Mouse (Mus musculus) C2C12 (cell line): ENCODE data around the gene Gpbp1l1. TPM values are rescaled to one million over a fixed set of nuclear protein-coding genes. Genes with fewer than 3 reads are reported as not detected.

Experiments used
- H3K27me3 ChIP-seq: one replicate; pipeline ENCODE4 v1.6.1; 2011; ENCODE audit not compliant: control insufficient read depth, insufficient read depth, insufficient read length
- H3K36me3 ChIP-seq: one replicate; pipeline ENCODE4 v1.6.1; 2011; ENCODE audit not compliant: control insufficient read depth, insufficient read depth
- H3K4me3 ChIP-seq: one replicate; pipeline ENCODE4 v1.5.1; 2011; ENCODE audit warnings: mild to moderate bottlenecking, control low read depth; ENCODE audit not compliant: poor library complexity, insufficient read depth, severe bottlenecking
- H3K79me2 ChIP-seq: one replicate; pipeline ENCODE4 v1.6.1; 2011; ENCODE audit not compliant: control insufficient read depth, insufficient read depth
- H3K79me3 ChIP-seq: one replicate; pipeline ENCODE4 v1.6.1; 2011; ENCODE audit warnings: low read depth, control low read depth
- H3ac ChIP-seq: one replicate; pipeline ENCODE3; 2011; ENCODE audit warnings: low read depth; ENCODE audit not compliant: control insufficient read depth, insufficient read length
- CEBPB ChIP-seq: IDR thresholded peaks from one replicate; pipeline ENCODE4 v1.6.1; 2011; ENCODE audit warnings: low read depth, mild to moderate bottlenecking, control low read depth, moderate library complexity
- CTCF ChIP-seq: IDR thresholded peaks from one replicate; pipeline ENCODE4 v1.5.1; 2011; ENCODE audit not compliant: control insufficient read depth, insufficient read depth, insufficient read length
- FOSL1 ChIP-seq: IDR thresholded peaks from one replicate; pipeline ENCODE4 v1.8.0; 2011; ENCODE audit warnings: mild to moderate bottlenecking, low read length; ENCODE audit not compliant: poor library complexity, insufficient read depth, severe bottlenecking
- MAX ChIP-seq: IDR thresholded peaks from one replicate; pipeline ENCODE4 v1.6.1; 2011; ENCODE audit warnings: mild to moderate bottlenecking, control low read depth
- MYOD1 ChIP-seq: IDR thresholded peaks from one replicate; pipeline ENCODE4 v1.6.1; 2011; ENCODE audit warnings: low read depth; ENCODE audit not compliant: control insufficient read depth, insufficient read length
- MYOG ChIP-seq: IDR thresholded peaks from one replicate; pipeline ENCODE4 v1.6.1; 2011; ENCODE audit not compliant: control insufficient read depth, insufficient read length; ENCODE audit errors: extremely low read depth
- USF1 ChIP-seq: IDR thresholded peaks from one replicate; pipeline ENCODE4 v1.6.1; 2011; ENCODE audit warnings: low read depth, mild to moderate bottlenecking, control low read depth, moderate library complexity
- polyA plus RNA-seq: library from polyadenylated mRNA; unstranded; fragments of >200 nt; fragmentation: generic; extraction: Trizol; gene quantifications from one replicate; pipeline ENCODE4 v1.2.1, GENCODE M21; 2012; ENCODE audit warnings: missing spikeins

Gene Gpbp1l1
- polyA plus RNA-seq, 1 experiment: 13.0 TPM

- Histone ChIP-seq H3K27me3 (no peaks in the 10 kb centered on the region), H3K4me3 (peak within 1 kb of the TSS; percentile 70), H3K79me3 (peaks cover 32% of the 10 kb centered on the region), H3K36me3 (peaks cover 20% of the 10 kb centered on the region), H3ac (peak within 1 kb of the TSS; percentile 75), H3K79me2 (peaks cover 49% of the 10 kb centered on the region)
- TF ChIP-seq MAX (peak; percentile 64), FOSL1 (no peak), CTCF (no peak), MYOG (no peak), USF1 (no peak)
Observed at GRCm38 (mm10) chr4:116555413-116556300, 1.8 kb upstream of the Gpbp1l1 start, which contains the start of gene Tmem69. Tmem69 (minus strand) TSS chr4:116555936.

- Histone ChIP-seq H3K4me3 (peak overlapping the region; percentile 70), H3K36me3 (peaks cover 20% of the 10 kb centered on the region), H3K27me3 (no peaks in the 10 kb centered on the region), H3K79me3 (peaks cover 43% of the 10 kb centered on the region), H3ac (peak overlapping the region; percentile 71), H3K79me2 (peaks cover 59% of the 10 kb centered on the region)
- TF ChIP-seq MYOD1 (no peak), CTCF (no peak), MYOG (no peak), USF1 (no peak)
Observed at GRCm38 (mm10) chr4:116556561-116557305, 725 bp upstream of the Gpbp1l1 start.

GRCm38 (mm10) chr4:116558151-116558882, 859 bp downstream of the Gpbp1l1 start:
- Histone ChIP-seq H3K27me3 (no peaks in the 10 kb centered on the region), H3ac (peak overlapping the region; percentile 15), H3K79me2 (peaks cover 75% of the 10 kb centered on the region), H3K36me3 (peaks cover 9% of the 10 kb centered on the region), H3K79me3 (peaks cover 58% of the 10 kb centered on the region), H3K4me3 (peak overlapping the region; percentile 70)
- TF ChIP-seq FOSL1 (no peak), MAX (no peak), MYOG (no peak), CEBPB (no peak), CTCF (no peak), USF1 (no peak), MYOD1 (no peak)

- Histone ChIP-seq H3K36me3 (peaks cover 64% of the 10 kb centered on the region), H3K27me3 (no peaks in the 10 kb centered on the region), H3K79me3 (peaks cover 2% of the 10 kb centered on the region), H3K79me2 (no peaks in the 10 kb centered on the region), H3ac (no peak overlapping the region), H3K4me3 (no peak overlapping the region)
- no peak for TF ChIP-seq CEBPB
- no peak for TF ChIP-seq MYOG
- no peak for TF ChIP-seq MAX
- no peak for TF ChIP-seq MYOD1
- TF ChIP-seq FOSL1: no peak
- TF ChIP-seq USF1: no peak
- TF ChIP-seq CTCF: no peak
Observed at GRCm38 (mm10) chr4:116595793-116596192, 38.3 kb downstream of the Gpbp1l1 start.

GRCm38 (mm10) chr4:116596379-116596778, 38.9 kb downstream of the Gpbp1l1 start, which contains the start of gene Ccdc17:
Ccdc17 (plus strand) TSS chr4:116596654.
- Histone ChIP-seq H3K36me3 (peaks cover 64% of the 10 kb centered on the region), H3K27me3 (no peaks in the 10 kb centered on the region), H3ac (peak within 1 kb of the TSS; percentile 25), H3K79me3 (peaks cover 4% of the 10 kb centered on the region), H3K79me2 (no peaks in the 10 kb centered on the region), H3K4me3 (peak within 1 kb of the TSS; percentile 25)
- TF ChIP-seq FOSL1 (no peak), MYOG (no peak), CTCF (no peak), MAX (no peak), MYOD1 (no peak), CEBPB (no peak), USF1 (no peak)
